Mouse (Mus musculus) forebrain, embryonic 10.5 days (tissue): ENCODE results near the gene Kcnq1. TPM values are rescaled to one million over a fixed set of nuclear protein-coding genes. Genes with fewer than 3 reads are reported as not detected.
A peak's percentile ranks its signal among the peaks of the same experiment; 100 is the strongest.

Source experiments
- DNase-seq: peaks from one replicate; pipeline ENCODE4 v3.0.0-alpha.2; 2017; ENCODE audit warnings: low spot score; ENCODE audit errors: extremely low spot score
- H3K27ac ChIP-seq: fragments of 300-500 bp; sonication (generic); 2 replicates; pipeline ENCODE4 v1.5.1; 2016; ENCODE audit warnings: mild to moderate bottlenecking
- H3K27me3 ChIP-seq: fragments of 300-500 bp; sonication (generic); 2 replicates; pipeline ENCODE4 v1.6.1; 2016; ENCODE audit warnings: mild to moderate bottlenecking; ENCODE audit not compliant: poor library complexity, severe bottlenecking
- H3K36me3 ChIP-seq: fragments of 300-500 bp; sonication (generic); replicated peaks from 2 replicates; pipeline ENCODE4 v1.6.1; 2016; ENCODE audit warnings: mild to moderate bottlenecking, moderate library complexity
- H3K4me1 ChIP-seq: fragments of 300-500 bp; sonication (generic); 2 replicates; pipeline ENCODE4 v1.6.1; 2016
- H3K4me3 ChIP-seq: fragments of 300-500 bp; sonication (generic); 2 replicates; pipeline ENCODE4 v1.5.1; 2016; ENCODE audit warnings: mild to moderate bottlenecking, moderate library complexity
- H3K9me3 ChIP-seq: fragments of 300-500 bp; sonication (generic); 2 replicates; pipeline ENCODE4 v1.6.1; 2016; ENCODE audit warnings: mild to moderate bottlenecking, moderate library complexity
- WGBS: fragments of 180-500 bp; shearing (Covaris S2); methylation state at CpG from one replicate; pipeline ENCODE4 v1.1.7; 2016; 5-methylcytosine and 5-hydroxymethylcytosine counted together
- polyA plus RNA-seq: library from polyadenylated mRNA; unstranded; fragments of >200 nt; fragmentation: Nextera tagmentation; extraction: Ambion mirVana; gene quantifications from 2 replicates; pipeline ENCODE4 v1.2.1, GENCODE M21; 2016

Gene Kcnq1
- polyA plus RNA-seq, 1 experiment from 2014 or later: 1.3 TPM

- Histone ChIP-seq H3K27me3 (peaks cover 29% of the 10 kb centered on the region; the same call in 1 of the 2 replicates), H3K4me3 (peak overlapping the region; percentile 25; the same call in 1 of the 2 replicates), H3K4me1 (peaks cover 11% of the 10 kb centered on the region), H3K9me3 (no peaks in the 10 kb centered on the region), H3K36me3 (no peaks in the 10 kb centered on the region), H3K27ac (no peak overlapping the region; the same call in 1 of the 2 replicates)
- WGBS: 45% methylated on average over 7 of the region's 7 CpGs
- DNase-seq: no peak
These were observed 92.3 kb downstream of the Kcnq1 start for GRCm38 (mm10) chr7:143198443-143198842.

GRCm38 (mm10) chr7:143201255-143201654 lies 95.1 kb downstream of the Kcnq1 start:
- no peaks in the 10 kb centered on the region for H3K9me3 ChIP-seq
- WGBS: 84% methylated on average over 2 of the region's 2 CpGs
- H3K27ac ChIP-seq: no peak overlapping the region
- no peaks in the 10 kb centered on the region for H3K36me3 ChIP-seq
- no peak for DNase-seq
- H3K4me1 ChIP-seq: peaks cover 11% of the 10 kb centered on the region
- H3K4me3 ChIP-seq: no peak overlapping the region
- H3K27me3 ChIP-seq: peaks cover 29% of the 10 kb centered on the region; the same call in 1 of the 2 replicates

- Histone ChIP-seq H3K27ac (no peak overlapping the region), H3K4me3 (no peak overlapping the region), H3K9me3 (no peaks in the 10 kb centered on the region), H3K27me3 (peaks cover 7% of the 10 kb centered on the region; the same call in 1 of the 2 replicates), H3K4me1 (no peaks in the 10 kb centered on the region), H3K36me3 (no peaks in the 10 kb centered on the region)
- 95% methylated on average over 6 of the region's 6 CpGs for WGBS
- DNase-seq: no peak
These were observed 97.7 kb downstream of the Kcnq1 start for GRCm38 (mm10) chr7:143203897-143204296.

GRCm38 (mm10) chr7:143207044-143207443 lies 100.9 kb downstream of the Kcnq1 start:
- Histone ChIP-seq H3K9me3 (0 out of 2 replicates have a peak, but pooled peaks cover 2% of the 10 kb centered on the region), H3K4me3 (no peak overlapping the region), H3K27ac (no peak overlapping the region), H3K4me1 (no peaks in the 10 kb centered on the region), H3K27me3 (no peaks in the 10 kb centered on the region), H3K36me3 (no peaks in the 10 kb centered on the region)
- no peak for DNase-seq
- WGBS: 64% methylated on average over 4 of the region's 4 CpGs

- 83% methylated on average over 4 of the region's 4 CpGs for WGBS
- no peak overlapping the region for H3K4me3 ChIP-seq
These were observed 104.6 kb downstream of the Kcnq1 start for GRCm38 (mm10) chr7:143210796-143211195.

GRCm38 (mm10) chr7:143251206-143251605 lies 145.0 kb downstream of the Kcnq1 start:
- Histone ChIP-seq H3K4me3 (no peak overlapping the region), H3K36me3 (peaks cover 82% of the 10 kb centered on the region), H3K4me1 (peaks cover 5% of the 10 kb centered on the region), H3K27me3 (no peaks in the 10 kb centered on the region), H3K9me3 (peaks cover 50% of the 10 kb centered on the region), H3K27ac (no peak overlapping the region)
- 79% methylated on average over 2 of the region's 2 CpGs for WGBS
- DNase-seq: no peak

More at GRCm38 (mm10) chr7:143210796-143211195, 104.6 kb downstream of the Kcnq1 start:
- no peaks in the 10 kb centered on the region for H3K36me3 ChIP-seq
- no peak for DNase-seq
- H3K4me1 ChIP-seq: no peaks in the 10 kb centered on the region
- H3K9me3 ChIP-seq: 0 out of 2 replicates have a peak, but pooled peaks cover 5% of the 10 kb centered on the region
- no peak overlapping the region for H3K27ac ChIP-seq
- no peaks in the 10 kb centered on the region for H3K27me3 ChIP-seq

- 85% methylated on average over 6 of the region's 6 CpGs for WGBS
- Histone ChIP-seq H3K36me3 (peaks cover 89% of the 10 kb centered on the region), H3K27ac (no peak overlapping the region), H3K4me1 (peaks cover 5% of the 10 kb centered on the region), H3K27me3 (no peaks in the 10 kb centered on the region), H3K9me3 (peaks cover 48% of the 10 kb centered on the region), H3K4me3 (no peak overlapping the region)
- no peak for DNase-seq
These were observed 147.1 kb downstream of the Kcnq1 start for GRCm38 (mm10) chr7:143253126-143253871.

GRCm38 (mm10) chr7:143254901-143255300 lies 148.7 kb downstream of the Kcnq1 start:
- Histone ChIP-seq H3K4me1 (peaks cover 5% of the 10 kb centered on the region), H3K9me3 (peaks cover 39% of the 10 kb centered on the region), H3K27me3 (no peaks in the 10 kb centered on the region), H3K4me3 (no peak overlapping the region), H3K36me3 (peaks cover 83% of the 10 kb centered on the region), H3K27ac (no peak overlapping the region)
- no peak for DNase-seq
- 85% methylated on average over 2 of the region's 2 CpGs for WGBS

- Histone ChIP-seq H3K27ac (no peak overlapping the region), H3K9me3 (0 out of 2 replicates have a peak, but pooled peaks cover 8% of the 10 kb centered on the region), H3K27me3 (no peaks in the 10 kb centered on the region), H3K36me3 (peaks cover 79% of the 10 kb centered on the region), H3K4me1 (0 out of 2 replicates have a peak, but pooled peaks cover 7% of the 10 kb centered on the region), H3K4me3 (no peak overlapping the region)
- DNase-seq: no peak
These were observed 155.1 kb downstream of the Kcnq1 start for GRCm38 (mm10) chr7:143261246-143261645.

GRCm38 (mm10) chr7:143263557-143263956 lies 157.4 kb downstream of the Kcnq1 start:
- Histone ChIP-seq H3K27me3 (no peaks in the 10 kb centered on the region), H3K9me3 (peaks cover 8% of the 10 kb centered on the region; the same call in 1 of the 2 replicates), H3K36me3 (peaks cover 82% of the 10 kb centered on the region), H3K27ac (no peak overlapping the region), H3K4me1 (0 out of 2 replicates have a peak, but pooled peaks cover 8% of the 10 kb centered on the region), H3K4me3 (no peak overlapping the region)
- 87% methylated on average over 3 of the region's 3 CpGs for WGBS
- DNase-seq: no peak

- H3K4me1 ChIP-seq: 0 out of 2 replicates have a peak, but pooled peaks cover 8% of the 10 kb centered on the region
- no peak for DNase-seq
- H3K27ac ChIP-seq: no peak overlapping the region
- WGBS: 92% methylated on average over 4 of the region's 4 CpGs
- H3K27me3 ChIP-seq: no peaks in the 10 kb centered on the region
- peaks cover 83% of the 10 kb centered on the region for H3K36me3 ChIP-seq
- peaks cover 8% of the 10 kb centered on the region; the same call in 1 of the 2 replicates for H3K9me3 ChIP-seq
- H3K4me3 ChIP-seq: no peak overlapping the region
These were observed 157.8 kb downstream of the Kcnq1 start for GRCm38 (mm10) chr7:143263966-143264365.

- Histone ChIP-seq H3K36me3 (peaks cover 95% of the 10 kb centered on the region), H3K27ac (no peak overlapping the region)
- 94% methylated on average over 11 of the region's 11 CpGs for WGBS
These were observed 159.2 kb downstream of the Kcnq1 start for GRCm38 (mm10) chr7:143265386-143265785.

GRCm38 (mm10) chr7:143265829-143266438 lies 159.8 kb downstream of the Kcnq1 start:
- no peak for DNase-seq
- Histone ChIP-seq H3K4me3 (no peak overlapping the region), H3K36me3 (peaks cover 95% of the 10 kb centered on the region), H3K4me1 (0 out of 2 replicates have a peak, but pooled peaks cover 8% of the 10 kb centered on the region), H3K9me3 (peaks cover 15% of the 10 kb centered on the region; the same call in 1 of the 2 replicates), H3K27ac (no peak overlapping the region), H3K27me3 (no peaks in the 10 kb centered on the region)
- WGBS: 60% methylated on average over 8 of the region's 8 CpGs

More at GRCm38 (mm10) chr7:143265386-143265785, 159.2 kb downstream of the Kcnq1 start:
- Histone ChIP-seq H3K27me3 (no peaks in the 10 kb centered on the region), H3K4me1 (0 out of 2 replicates have a peak, but pooled peaks cover 8% of the 10 kb centered on the region), H3K4me3 (no peak overlapping the region), H3K9me3 (peaks cover 12% of the 10 kb centered on the region; the same call in 1 of the 2 replicates)
- DNase-seq: no peak
